Mouse (Mus musculus) forebrain, postnatal 0 days (tissue): ENCODE data around the gene Kif1b. TPM values are rescaled to one million over a fixed set of nuclear protein-coding genes. Genes with fewer than 3 reads are reported as not detected.
A peak's percentile ranks its signal among the peaks of the same experiment; 100 is the strongest.
"Not testable (repeated sequence)": the region's sequence is repeated elsewhere in the genome, so short reads cannot be mapped to it uniquely, and the experiment has no call there.

Experiments
- ATAC-seq: fragments of 200-750 bp; cut with Nextera tagmentation; 2 replicates; pipeline ENCODE4 v1.8.0; 2017; ENCODE audit warnings: mild to moderate bottlenecking, moderate library complexity
- DNase-seq: peaks from one replicate; pipeline ENCODE4 v3.0.0-alpha.2; 2015
- H3K27ac ChIP-seq: fragments of 300-500 bp; sonication (generic); 2 replicates; pipeline ENCODE4 v1.5.1; 2014; ENCODE audit warnings: low read depth, mild to moderate bottlenecking, antibody characterized with exemption, low read length, moderate library complexity, mixed read lengths
- H3K27me3 ChIP-seq: fragments of 300-500 bp; sonication (generic); 2 replicates; pipeline ENCODE4 v1.6.1; 2014; ENCODE audit warnings: mild to moderate bottlenecking, low read length, mixed read lengths; ENCODE audit not compliant: insufficient read depth
- H3K36me3 ChIP-seq: fragments of 300-500 bp; sonication (generic); 2 replicates; pipeline ENCODE4 v1.6.1; 2014; ENCODE audit warnings: mild to moderate bottlenecking, moderate library complexity; ENCODE audit not compliant: insufficient read depth
- H3K4me1 ChIP-seq: fragments of 300-500 bp; sonication (generic); 2 replicates; pipeline ENCODE4 v1.6.1; 2014; ENCODE audit warnings: antibody characterized with exemption; ENCODE audit not compliant: insufficient read depth
- H3K4me2 ChIP-seq: fragments of 300-500 bp; sonication (generic); 2 replicates; pipeline ENCODE4 v1.6.1; 2014; ENCODE audit warnings: low read depth, mild to moderate bottlenecking, moderate library complexity
- H3K4me3 ChIP-seq: fragments of 300-500 bp; sonication (generic); 2 replicates; pipeline ENCODE4 v1.5.1; 2014; ENCODE audit warnings: low read depth, low read length, mixed read lengths
- H3K9ac ChIP-seq: fragments of 300-500 bp; sonication (generic); 2 replicates; pipeline ENCODE4 v1.6.1; 2014; ENCODE audit warnings: mild to moderate bottlenecking
- H3K9me3 ChIP-seq: fragments of 300-500 bp; sonication (generic); 2 replicates; pipeline ENCODE4 v1.6.1; 2016; ENCODE audit warnings: low read length
- CTCF ChIP-seq: sonication (generic); IDR thresholded peaks from 2 replicates; pipeline ENCODE4 v1.5.1; 2016; ENCODE audit warnings: antibody characterized with exemption, control low read depth, low read depth
- WGBS: fragments of 180-500 bp; shearing (Covaris S2); extraction: QIAGEN DNeasy Blood & Tissue Kit; methylation state at CpG from one replicate; pipeline ENCODE4 v1.1.7; 2014; 5-methylcytosine and 5-hydroxymethylcytosine counted together
- polyA plus RNA-seq: library from polyadenylated mRNA; unstranded; fragments of >200 nt; fragmentation: Nextera tagmentation; extraction: Ambion mirVana; gene quantifications from 2 replicates; pipeline ENCODE4 v1.2.1, GENCODE M21; 2015
- total RNA-seq: library from RNA; depleted of rRNA; stranded (reverse); fragments of >200 nt; gene quantifications from 2 replicates; pipeline ENCODE4 v1.2.3, GENCODE M21; 2014

Kif1b gene
- total and polyA plus RNA-seq, 2 experiments from 2014 or later = 202 to 270 TPM

DNA sequence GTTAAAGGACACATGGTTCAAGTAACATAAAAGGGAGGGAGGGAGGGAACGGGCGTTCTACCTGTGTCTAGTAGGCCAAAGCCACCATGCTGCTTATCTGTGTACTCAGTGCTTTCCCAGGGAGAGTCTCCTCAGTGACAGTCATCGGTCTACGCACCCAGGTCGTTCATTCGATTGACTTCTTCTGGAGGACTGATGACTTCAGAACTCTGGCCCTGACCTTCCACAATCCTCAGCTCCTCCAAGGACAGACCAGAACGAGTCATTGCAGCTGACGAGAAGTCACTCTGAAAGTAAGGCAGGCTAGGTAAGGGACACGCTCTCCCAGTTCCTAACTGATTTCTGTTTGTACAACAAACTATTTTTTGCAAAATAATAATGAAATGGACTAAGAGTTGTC lies 94.0 kb downstream of the Kif1b start:
- Histone ChIP-seq H3K4me1 (no peaks in the 10 kb centered on the region), H3K27ac (no peak overlapping the region), H3K36me3 (peaks cover 84% of the 10 kb centered on the region), H3K9ac (no peak overlapping the region), H3K4me2 (no peak overlapping the region), H3K4me3 (no peak overlapping the region), H3K27me3 (no peaks in the 10 kb centered on the region), H3K9me3 (no peaks in the 10 kb centered on the region)
- WGBS = 97% methylated on average over 9 of the region's 9 CpGs
- no peak for DNase-seq
- no peak for TF ChIP-seq CTCF
- no peak for ATAC-seq

DNA sequence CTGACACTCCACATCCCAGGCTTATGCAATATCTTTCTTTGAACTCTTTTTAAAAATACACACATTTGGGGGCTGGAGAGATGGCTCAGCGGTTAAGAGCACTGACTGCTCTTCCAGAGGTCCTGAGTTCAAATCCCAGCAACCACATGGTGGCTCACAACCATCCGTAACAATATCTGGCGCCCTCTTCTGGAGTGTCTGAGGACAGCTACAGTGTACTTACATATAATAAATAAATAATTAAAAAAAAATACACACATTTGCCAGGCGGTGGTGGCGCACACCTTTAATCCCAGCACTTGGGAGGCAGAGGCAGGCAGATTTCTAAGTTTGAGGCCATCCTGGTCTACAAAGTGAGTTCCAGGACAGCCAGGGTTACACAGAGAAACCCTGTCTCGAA lies 96.1 kb downstream of the Kif1b start:
- not testable (repeated sequence) for H3K4me2 ChIP-seq, H3K4me1 ChIP-seq, H3K9ac ChIP-seq, DNase-seq, ATAC-seq, H3K9me3 ChIP-seq, H3K27ac ChIP-seq, H3K4me3 ChIP-seq, H3K27me3 ChIP-seq
- peaks cover 85% of the 10 kb centered on the region for H3K36me3 ChIP-seq
- 93% methylated on average over 6 of the region's 6 CpGs for WGBS

DNA sequence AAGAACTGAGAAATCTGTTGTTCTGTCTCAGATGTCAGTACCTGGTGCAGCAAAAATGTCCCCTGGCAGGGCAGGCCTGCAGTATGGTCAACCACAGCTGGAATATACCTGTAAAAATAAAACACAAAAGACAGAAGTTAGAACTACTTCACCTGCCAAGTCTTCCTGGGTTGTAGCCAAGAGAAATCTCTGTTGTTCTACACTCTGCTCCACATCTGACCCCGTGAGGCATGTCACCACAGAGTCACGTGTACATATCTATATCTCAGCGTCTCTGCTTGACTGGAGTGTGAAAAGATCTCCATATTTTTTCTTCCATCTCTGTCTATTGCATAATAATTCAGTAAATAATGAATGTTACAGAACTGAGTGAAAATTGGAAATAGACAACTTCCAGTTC lies 105.0 kb downstream of the Kif1b start:
- H3K4me3 ChIP-seq = no peak overlapping the region
- no peak for DNase-seq
- WGBS = 87% methylated on average over 3 of the region's 3 CpGs
- H3K4me2 ChIP-seq = no peak overlapping the region
- no peak for ATAC-seq
- H3K9ac ChIP-seq = no peak overlapping the region
- no peaks in the 10 kb centered on the region for H3K9me3 ChIP-seq
- H3K36me3 ChIP-seq = peaks cover 89% of the 10 kb centered on the region
- no peaks in the 10 kb centered on the region for H3K27me3 ChIP-seq
- no peak overlapping the region for H3K27ac ChIP-seq
- no peaks in the 10 kb centered on the region for H3K4me1 ChIP-seq
- TF ChIP-seq CTCF = no peak

DNA sequence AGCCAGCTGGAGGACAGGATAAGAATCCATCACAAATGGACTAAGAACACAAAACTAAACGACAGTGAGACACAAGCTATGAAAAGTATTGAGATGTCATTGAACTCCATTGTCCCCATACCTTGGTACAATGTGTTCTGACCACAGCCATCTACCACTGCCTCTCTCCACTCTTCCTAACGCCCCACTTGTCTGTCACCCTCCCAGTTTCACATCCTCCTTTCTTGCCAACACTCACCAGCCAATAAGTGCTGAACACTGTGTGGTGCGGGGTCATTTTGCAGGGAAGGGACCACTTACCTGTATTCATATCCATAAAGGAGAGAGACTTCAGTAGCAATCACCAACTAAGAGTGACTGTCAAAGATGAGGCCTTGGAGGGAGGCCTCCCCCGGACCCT lies 106.4 kb downstream of the Kif1b start:
- ATAC-seq (no peak), DNase-seq (no peak)
- TF ChIP-seq CTCF = no peak
- Histone ChIP-seq H3K36me3 (peaks cover 88% of the 10 kb centered on the region), H3K4me3 (no peak overlapping the region), H3K4me2 (no peak overlapping the region), H3K27me3 (no peaks in the 10 kb centered on the region), H3K9me3 (no peaks in the 10 kb centered on the region), H3K27ac (no peak overlapping the region), H3K9ac (no peak overlapping the region), H3K4me1 (no peaks in the 10 kb centered on the region)
- WGBS = 96% methylated on average over 4 of the region's 4 CpGs

DNA sequence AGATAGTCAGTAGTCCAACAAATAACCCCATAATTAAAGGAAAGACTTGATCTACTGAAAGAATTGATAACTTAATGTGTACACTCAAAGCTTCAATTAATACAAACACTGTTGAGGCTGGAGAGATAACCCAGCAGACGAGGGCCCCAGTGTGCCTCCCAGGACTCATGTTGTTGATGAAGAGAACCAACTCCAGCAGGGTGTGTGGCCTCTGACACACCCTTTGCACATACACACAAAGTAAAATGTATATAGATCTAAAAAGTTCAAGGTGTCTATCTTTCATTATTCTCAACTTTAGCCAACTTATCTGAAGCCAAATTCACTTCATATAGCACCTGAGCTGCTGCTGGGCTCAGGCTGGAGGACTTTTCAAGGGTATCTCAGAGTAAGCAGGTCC lies 110.3 kb downstream of the Kif1b start:
- Histone ChIP-seq H3K27ac (no peak overlapping the region), H3K27me3 (no peaks in the 10 kb centered on the region)

DNA sequence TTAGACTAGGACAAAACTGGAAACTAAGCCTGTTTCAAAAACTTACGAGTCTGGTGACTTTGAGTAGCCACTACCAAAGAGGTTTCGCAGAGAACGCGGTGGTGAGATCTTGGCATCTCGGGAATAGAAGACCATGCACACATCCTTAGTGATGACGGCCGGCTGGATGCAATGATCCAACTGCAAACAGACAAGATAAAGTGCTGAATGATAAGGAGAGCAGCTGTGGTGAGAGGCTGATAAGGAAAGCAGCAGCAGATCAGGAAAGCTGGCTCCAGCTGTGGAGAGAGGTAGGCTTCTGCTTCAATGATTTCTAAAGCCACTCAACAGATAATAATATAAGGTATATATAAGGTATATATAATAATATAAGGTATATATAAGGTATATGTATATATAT lies 116.4 kb downstream of the Kif1b start:
- ATAC-seq = no peak
- H3K4me1 ChIP-seq = no peaks in the 10 kb centered on the region
- no peak overlapping the region for H3K4me2 ChIP-seq
- DNase-seq = no peak
- no peak overlapping the region for H3K27ac ChIP-seq
- TF ChIP-seq CTCF = no peak
- H3K36me3 ChIP-seq = peaks cover 73% of the 10 kb centered on the region
- H3K4me3 ChIP-seq = no peak overlapping the region
- H3K9ac ChIP-seq = no peak overlapping the region
- WGBS = 95% methylated on average over 7 of the region's 7 CpGs
- no peaks in the 10 kb centered on the region for H3K27me3 ChIP-seq
- H3K9me3 ChIP-seq = no peaks in the 10 kb centered on the region

More for the DNA sequence above, 110.3 kb downstream of the Kif1b start:
- H3K9ac ChIP-seq = no peak overlapping the region
- H3K4me3 ChIP-seq = no peak overlapping the region
- H3K4me2 ChIP-seq = no peak overlapping the region
- no peak for TF ChIP-seq CTCF
- H3K4me1 ChIP-seq = no peaks in the 10 kb centered on the region
- no peak for DNase-seq
- H3K36me3 ChIP-seq = peaks cover 74% of the 10 kb centered on the region
- ATAC-seq = no peak
- H3K9me3 ChIP-seq = no peaks in the 10 kb centered on the region
- WGBS = 69% methylated on average over 1 of the region's 1 CpGs

DNA sequence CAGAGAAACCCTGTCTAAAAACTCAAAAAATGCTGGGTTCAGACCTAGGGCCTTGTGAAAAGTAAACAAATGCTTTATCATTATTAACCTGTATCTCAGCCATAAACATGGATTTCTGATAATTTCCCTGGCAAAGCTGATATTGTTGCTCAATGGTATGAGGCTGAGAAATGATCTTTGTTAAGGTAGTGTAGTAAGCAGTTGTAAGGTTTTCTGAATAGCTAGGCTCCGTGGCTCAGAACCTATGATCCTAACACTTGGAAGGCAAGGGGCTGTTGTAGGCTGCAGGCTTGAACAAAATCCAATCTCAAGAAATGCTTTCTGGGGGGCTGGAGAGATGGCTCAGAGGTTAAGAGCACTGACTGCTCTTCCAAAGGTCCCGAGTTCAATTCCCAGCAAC lies 118.9 kb downstream of the Kif1b start:
- H3K36me3 ChIP-seq = peaks cover 83% of the 10 kb centered on the region
- DNase-seq (no peak), ATAC-seq (no peak)
- TF ChIP-seq CTCF = no peak
- H3K4me3 ChIP-seq = no peak overlapping the region
- no peaks in the 10 kb centered on the region for H3K4me1 ChIP-seq
- no peak overlapping the region for H3K9ac ChIP-seq
- no peak overlapping the region for H3K27ac ChIP-seq
- 99% methylated on average over 2 of the region's 2 CpGs for WGBS
- no peaks in the 10 kb centered on the region for H3K27me3 ChIP-seq
- no peak overlapping the region for H3K4me2 ChIP-seq
- H3K9me3 ChIP-seq = no peaks in the 10 kb centered on the region

DNA sequence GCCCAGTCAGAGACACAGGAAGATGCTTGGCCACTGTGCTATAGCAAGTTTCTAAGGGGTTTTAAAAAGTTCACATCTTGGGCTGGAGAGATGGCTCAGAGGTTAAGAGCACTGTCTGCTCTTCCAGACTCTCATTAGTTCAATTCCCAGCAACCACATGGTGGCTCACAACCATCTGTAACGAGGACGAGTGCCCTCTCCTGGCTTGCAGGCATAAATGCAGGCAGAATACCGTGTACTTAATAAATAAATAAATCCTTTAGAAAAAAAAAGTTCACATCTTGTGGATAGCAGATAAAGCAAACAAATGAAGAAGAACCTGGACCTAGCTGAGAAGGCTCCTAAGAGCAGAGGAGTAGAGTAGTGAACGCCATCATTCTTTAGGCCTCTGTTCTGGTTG lies 124.7 kb downstream of the Kif1b start:
- Histone ChIP-seq H3K4me2 (no peak overlapping the region), H3K4me1 (no peaks in the 10 kb centered on the region), H3K36me3 (peaks cover 91% of the 10 kb centered on the region), H3K27ac (no peak overlapping the region), H3K4me3 (no peak overlapping the region), H3K9ac (no peak overlapping the region), H3K27me3 (no peaks in the 10 kb centered on the region), H3K9me3 (no peaks in the 10 kb centered on the region)
- WGBS = 48% methylated on average over 4 of the region's 4 CpGs
- DNase-seq (peak; percentile 37), ATAC-seq (no peak)
- peak; percentile 57 for TF ChIP-seq CTCF
